In genomic region chr14:27317146-27317545, GRCm38 (mm10) we compare ENCODE assay signal across 20 mouse cellular contexts.
DNase-seq lines count a peak whose midpoint lies in the region; ATAC-seq and TF ChIP-seq lines count a peak whose summit lies in the region.
"Had no signal": no experiment of that assay in that cellular context is flagged by ENCODE, and none has a peak within 500 bp of the region (broad histone marks: within the 10 kb centered on the region; RNA-seq: fewer than 3 reads in every experiment).

No protein-coding gene starts in this region.

- DNase-seq in CD4-positive helper T cell, adult 2 months (ENCODE audit: low read depth, low spot score): peak; percentile 86
- peak; percentile 56 for DNase-seq in thymus, postnatal 0 days (ENCODE audit: low spot score)
- no peak for DNase-seq in liver, postnatal 0 days
- no peak for DNase-seq in layer of hippocampus, adult 9-10 months (ENCODE audit: low spot score)
- DNase-seq in hindbrain, postnatal 0 days (ENCODE audit: low spot score): no peak
- DNase-seq: adrenal gland, postnatal 14 days; cerebellum, adult 18-20 months; gastrocnemius, postnatal 10 days; heart, postnatal 14 days; kidney, adult 2 months; kidney, postnatal 25 days; liver; lung, postnatal 36 days had no signal

- no peaks in the 10 kb centered on the region for H3K27me3 ChIP-seq in liver, postnatal 0 days (ENCODE audit: insufficient read depth, low read length)
- H3K27me3 ChIP-seq in intestine, embryonic 16.5 days (replicated peaks; ENCODE audit: control insufficient read depth, insufficient read depth, low read length): no peaks in the 10 kb centered on the region
- H3K27me3 ChIP-seq in hindbrain, postnatal 0 days (ENCODE audit: insufficient read depth, low read length): no peaks in the 10 kb centered on the region
- H3K27me3 ChIP-seq: embryonic facial prominence, embryonic 13.5 days; midbrain, embryonic 12.5 days had no signal

- no peak overlapping the region for H3K4me2 ChIP-seq in liver, postnatal 0 days (ENCODE audit: low read depth, low read length)
- no peak overlapping the region for H3K4me2 ChIP-seq in intestine, embryonic 16.5 days (ENCODE audit: low read depth, low read length)
- H3K4me2 ChIP-seq in hindbrain, postnatal 0 days (ENCODE audit: low read depth, low read length): no peak overlapping the region
- H3K4me2 ChIP-seq: embryonic facial prominence, embryonic 13.5 days; hindbrain, embryonic 14.5 days; midbrain, embryonic 12.5 days had no signal

- ATAC-seq in activated CD4-positive, CD25-positive, alpha-beta regulatory T cell, adult 4 months: peak; percentile 93
- ATAC-seq in megakaryocyte progenitor cell, adult 5-6 weeks (replicated peaks; ENCODE audit: poor library complexity): peak; percentile 52
- no peak for ATAC-seq in liver, postnatal 0 days
- no peak for ATAC-seq in intestine, embryonic 16.5 days
- no peak for ATAC-seq in hindbrain, postnatal 0 days

- no peak overlapping the region for H3K9ac ChIP-seq in liver, postnatal 0 days (replicated peaks)
- H3K9ac ChIP-seq in intestine, embryonic 16.5 days (ENCODE audit: low read depth, low read length): no peak overlapping the region
- no peak overlapping the region for H3K9ac ChIP-seq in hindbrain, postnatal 0 days (replicated peaks; ENCODE audit: low read length)
- H3K9ac ChIP-seq: embryonic facial prominence, embryonic 13.5 days; hindbrain, embryonic 14.5 days; midbrain, embryonic 12.5 days had no signal

- no peaks in the 10 kb centered on the region for H3K4me1 ChIP-seq in liver, postnatal 0 days (ENCODE audit: insufficient read depth)
- H3K4me1 ChIP-seq in intestine, embryonic 16.5 days (ENCODE audit: control insufficient read depth, insufficient read depth, low read length): no peaks in the 10 kb centered on the region
- H3K4me1 ChIP-seq in hindbrain, postnatal 0 days (ENCODE audit: insufficient read depth, low read length): no peaks in the 10 kb centered on the region
- H3K4me1 ChIP-seq: embryonic facial prominence, embryonic 13.5 days; midbrain, embryonic 12.5 days had no signal

- TF ChIP-seq CTCF in liver, postnatal 0 days (IDR thresholded peaks at IDR 0.05; ENCODE audit: low read depth): no peak
- TF ChIP-seq CTCF in hindbrain, postnatal 0 days (IDR thresholded peaks at IDR 0.05; ENCODE audit: low read depth): no peak

- 41% methylated on average over 8 of the region's 8 CpGs for WGBS in liver, postnatal 0 days (ENCODE audit: insufficient replicate concordance)
- WGBS in intestine, embryonic 16.5 days: 68% methylated on average over 8 of the region's 8 CpGs
- WGBS in hindbrain, postnatal 0 days: 77% methylated on average over 8 of the region's 8 CpGs

- no peaks in the 10 kb centered on the region for H3K36me3 ChIP-seq in liver, postnatal 0 days (replicated peaks; ENCODE audit: insufficient read depth, low read length)
- no peaks in the 10 kb centered on the region for H3K36me3 ChIP-seq in intestine, embryonic 16.5 days (ENCODE audit: control insufficient read depth, insufficient read depth, low read length)
- no peaks in the 10 kb centered on the region for H3K36me3 ChIP-seq in hindbrain, postnatal 0 days (ENCODE audit: insufficient read depth, low read length)
- H3K36me3 ChIP-seq: embryonic facial prominence, embryonic 13.5 days; heart, embryonic 10.5 days; midbrain, embryonic 12.5 days had no signal

- TF ChIP-seq EP300 in liver, postnatal 0 days (IDR thresholded peaks at IDR 0.05; ENCODE audit: low read depth): no peak

- H3K9me3 ChIP-seq in liver, postnatal 0 days (ENCODE audit: low read length): no peaks in the 10 kb centered on the region
- no peaks in the 10 kb centered on the region for H3K9me3 ChIP-seq in intestine, embryonic 16.5 days (ENCODE audit: control insufficient read depth, low read length)
- no peaks in the 10 kb centered on the region for H3K9me3 ChIP-seq in hindbrain, postnatal 0 days (ENCODE audit: low read length)
- H3K9me3 ChIP-seq: embryonic facial prominence, embryonic 13.5 days; heart, embryonic 10.5 days; midbrain, embryonic 12.5 days had no signal

- H3K27ac ChIP-seq in liver, postnatal 0 days (ENCODE audit: low read depth): no peak overlapping the region
- no peak overlapping the region for H3K27ac ChIP-seq in intestine, embryonic 16.5 days (ENCODE audit: low read length)
- H3K27ac ChIP-seq in hindbrain, postnatal 0 days: no peak overlapping the region
- H3K27ac ChIP-seq: embryonic facial prominence, embryonic 13.5 days; heart, embryonic 10.5 days; hindbrain, embryonic 14.5 days; midbrain, embryonic 12.5 days had no signal

- H3K4me3 ChIP-seq in liver, postnatal 0 days (ENCODE audit: low read depth, low read length): no peak overlapping the region
- H3K4me3 ChIP-seq in intestine, embryonic 16.5 days (ENCODE audit: low read length): no peak overlapping the region
- H3K4me3 ChIP-seq in hindbrain, postnatal 0 days (ENCODE audit: low read length): no peak overlapping the region
- H3K4me3 ChIP-seq: embryonic facial prominence, embryonic 13.5 days; heart, embryonic 10.5 days; midbrain, embryonic 12.5 days had no signal

Comparison
In these comparisons a context has a peak if more than half of its experiments do, and no peak if none do; other contexts are left out.
1. DNase-seq: peak in CD4-positive helper T cell, adult 2 months (single experiment) and thymus, postnatal 0 days (single experiment); none in liver, postnatal 0 days (single experiment), layer of hippocampus, adult 9-10 months (single experiment) and hindbrain, postnatal 0 days (single experiment).
2. ATAC-seq: peak in activated CD4-positive, CD25-positive, alpha-beta regulatory T cell, adult 4 months (single experiment) and megakaryocyte progenitor cell, adult 5-6 weeks (single experiment); none in liver, postnatal 0 days (single experiment), intestine, embryonic 16.5 days (single experiment) and hindbrain, postnatal 0 days (single experiment).